Mouse (Mus musculus) urinary bladder, adult 18-20 months (tissue): Measurements from ENCODE around the gene Sap30bp.

Experiments
- DNase-seq, 2 experiments: peaks; one replicate each; pipeline ENCODE4 v3.0.0; 2022; ENCODE audit warnings: low spot score in 2 of 2, mixed read lengths in 2 of 2

Gene Sap30bp

DNA sequence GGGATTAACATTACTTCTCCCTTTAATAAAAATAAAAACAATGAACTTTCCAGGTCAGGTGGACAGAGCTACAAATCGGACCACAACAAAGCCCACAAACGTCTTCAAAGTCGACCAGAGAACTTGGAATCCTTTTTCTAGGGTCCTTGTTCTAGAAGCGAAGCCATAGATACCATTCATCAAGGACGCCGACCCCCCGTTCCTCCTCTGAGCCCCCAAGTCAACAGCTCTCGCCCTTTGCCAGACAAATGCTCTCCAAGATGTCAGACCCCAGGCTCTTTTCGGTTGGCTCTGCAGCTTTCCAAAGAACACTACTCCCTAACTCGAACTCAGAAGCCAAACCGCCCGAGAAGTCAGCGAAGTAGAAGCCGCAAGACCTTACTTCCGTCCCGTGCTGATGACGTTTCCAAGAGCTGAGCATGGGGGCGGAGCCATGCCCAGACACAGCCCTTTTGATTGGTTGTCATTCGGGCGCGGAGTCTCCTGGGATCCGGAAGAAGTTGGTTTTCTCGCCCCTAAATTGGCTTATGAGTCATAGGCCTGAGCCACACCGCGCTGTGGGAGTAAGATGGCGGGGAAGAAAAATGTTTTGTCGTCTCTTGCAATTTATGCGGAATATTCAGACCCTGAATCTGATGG, at the start of gene Sap30bp, which contains the start of gene Recql5:
Gene Sap30bp (plus strand): TSS at position 175 of the 639 bp plus-strand sequence.
Gene Recql5 (minus strand): TSS at position 370 of the 639 bp plus-strand sequence.
- DNase-seq, result peak; percentile 89 to 95

DNA sequence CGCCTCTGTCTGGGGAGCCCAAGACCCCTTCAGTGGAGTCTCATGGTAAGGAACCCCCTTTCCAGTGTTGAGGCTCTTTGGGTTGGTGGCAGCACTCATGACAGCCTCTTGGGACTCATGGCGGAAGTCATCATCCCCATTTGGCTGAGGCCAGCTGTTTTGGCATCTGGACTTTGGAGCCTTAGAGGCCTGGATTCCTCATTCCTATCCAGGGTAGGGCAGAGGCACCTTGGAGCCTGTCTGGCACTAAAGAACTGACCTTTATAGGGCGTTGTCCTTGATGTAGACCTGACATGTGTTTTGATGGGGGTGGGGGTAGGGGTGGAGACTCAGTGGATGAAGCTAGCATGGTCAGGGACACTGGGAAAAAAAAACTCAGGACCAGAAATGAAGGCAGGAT, 48.7 kb upstream of the Sap30bp start:
- DNase-seq, result no peak

DNA sequence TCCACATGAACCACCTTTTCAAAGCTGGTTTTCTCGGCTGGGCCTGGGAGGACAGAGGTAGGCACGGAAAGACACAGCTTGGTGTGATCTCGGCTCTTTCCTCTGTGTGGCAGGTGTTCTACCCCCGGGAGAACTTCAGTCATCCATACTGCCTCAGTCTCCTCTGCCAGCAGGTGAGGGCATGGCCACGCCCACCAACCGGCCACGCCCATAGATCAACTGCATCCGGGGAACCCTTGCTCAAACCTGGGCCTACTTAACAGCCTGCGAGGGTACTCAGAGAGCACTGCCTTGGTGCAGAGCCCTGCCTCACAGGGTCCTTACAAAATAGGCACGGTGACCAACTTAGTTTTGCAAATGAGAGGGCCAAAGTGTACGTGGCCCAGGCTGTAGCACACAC, 47.8 kb upstream of the Sap30bp start:
- no peak for DNase-seq

DNA sequence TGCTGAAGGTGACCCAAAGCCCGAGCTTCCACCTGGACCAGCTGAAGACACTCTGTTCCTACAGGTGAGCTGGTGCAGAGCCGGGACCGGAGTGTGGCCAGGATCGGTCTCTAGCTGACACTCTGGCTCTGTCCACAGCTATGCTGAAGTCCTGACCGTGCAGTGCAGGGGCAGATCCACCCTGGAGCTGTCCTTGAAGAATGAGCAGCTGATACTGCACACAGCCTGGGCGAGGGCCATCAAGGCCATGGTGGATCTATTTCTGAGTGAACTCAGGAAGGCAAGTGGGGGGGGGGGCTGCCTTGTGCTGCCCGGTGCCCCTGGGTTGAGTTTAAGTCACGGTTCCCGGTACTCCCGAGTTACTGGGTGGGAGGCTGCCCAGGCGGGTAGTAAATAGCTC, 46.6 kb upstream of the Sap30bp start:
- DNase-seq, result no peak

DNA sequence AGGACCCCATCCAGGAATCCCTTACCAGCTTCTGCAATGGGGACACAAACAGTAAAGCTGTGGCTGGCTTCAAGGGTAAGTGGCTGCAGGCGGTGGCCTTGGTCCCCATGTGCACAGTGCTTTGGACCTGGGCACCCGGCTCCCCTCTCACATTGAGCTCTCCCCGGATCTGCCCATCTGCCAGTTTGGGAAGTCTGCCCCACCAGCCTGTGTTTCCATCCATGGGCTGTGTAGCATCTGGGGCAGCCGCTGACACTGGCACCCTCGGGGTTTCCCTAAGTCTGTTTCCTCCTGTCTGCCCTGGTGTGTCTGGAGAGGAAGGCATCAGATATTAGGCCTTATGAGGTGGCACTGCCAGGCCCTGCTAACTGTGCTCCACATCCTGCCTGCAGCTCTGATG, 45.1 kb upstream of the Sap30bp start:
- no peak for DNase-seq

DNA sequence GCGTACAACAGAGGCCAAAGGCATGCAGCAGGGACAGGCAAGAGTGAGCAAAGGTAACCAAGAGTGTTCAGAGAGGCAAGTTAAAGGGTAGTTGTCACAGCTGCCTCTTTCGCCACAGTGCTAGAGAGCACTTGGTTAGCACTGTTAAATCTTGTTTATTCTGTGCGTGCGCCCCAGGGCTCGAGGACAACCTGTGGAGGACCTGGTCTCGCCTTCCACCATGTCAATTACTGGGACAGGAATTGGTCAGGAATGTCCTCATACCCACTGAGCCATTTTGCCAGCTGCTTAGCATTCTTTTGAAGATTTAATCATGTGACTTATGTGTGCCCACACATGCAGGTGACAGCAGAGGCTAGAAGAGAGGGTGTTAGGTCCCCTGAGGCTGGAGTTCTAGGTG, 43.9 kb upstream of the Sap30bp start:
- DNase-seq, result no peak

DNA sequence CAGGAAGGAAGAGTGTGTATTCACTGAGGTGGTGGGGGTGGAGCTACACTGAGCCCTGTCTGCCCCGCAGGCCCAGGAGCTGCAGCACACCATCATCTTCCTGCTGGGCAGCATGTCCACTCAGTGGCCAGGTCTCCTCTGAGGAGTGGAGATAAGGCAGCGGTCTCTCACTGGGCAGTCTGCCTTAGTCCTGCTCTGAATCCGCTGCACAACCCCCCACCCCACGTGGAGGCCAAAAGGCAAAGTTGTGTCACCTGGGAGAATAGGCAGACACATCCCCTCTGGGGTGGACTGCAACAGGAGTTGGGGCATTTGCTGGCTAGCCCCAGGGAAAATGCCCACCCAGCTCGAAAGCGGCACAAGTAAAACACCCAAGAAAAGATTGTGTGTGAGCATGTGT, 40.9 kb upstream of the Sap30bp start:
- DNase-seq, result no peak

DNA sequence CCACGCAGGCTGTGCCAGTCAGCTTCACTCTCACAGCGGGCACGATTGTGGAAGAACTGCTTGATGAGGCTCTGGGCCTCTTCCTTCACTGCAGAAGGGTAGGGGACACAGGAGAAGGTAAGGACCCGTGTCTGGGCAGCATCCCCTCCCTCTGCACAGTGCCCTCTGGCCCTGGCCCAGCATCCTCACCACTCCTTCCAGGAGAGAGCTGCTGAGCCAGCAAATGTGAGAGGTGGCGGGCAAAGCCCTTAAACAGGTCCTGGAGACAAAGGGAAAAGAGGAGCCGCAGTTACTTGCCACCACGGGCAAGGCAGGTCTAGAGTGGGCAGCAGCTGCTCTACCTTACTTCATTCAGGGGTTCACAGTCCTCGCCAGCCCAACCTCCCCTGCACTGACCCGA, 40.0 kb upstream of the Sap30bp start:
- DNase-seq, result no peak

DNA sequence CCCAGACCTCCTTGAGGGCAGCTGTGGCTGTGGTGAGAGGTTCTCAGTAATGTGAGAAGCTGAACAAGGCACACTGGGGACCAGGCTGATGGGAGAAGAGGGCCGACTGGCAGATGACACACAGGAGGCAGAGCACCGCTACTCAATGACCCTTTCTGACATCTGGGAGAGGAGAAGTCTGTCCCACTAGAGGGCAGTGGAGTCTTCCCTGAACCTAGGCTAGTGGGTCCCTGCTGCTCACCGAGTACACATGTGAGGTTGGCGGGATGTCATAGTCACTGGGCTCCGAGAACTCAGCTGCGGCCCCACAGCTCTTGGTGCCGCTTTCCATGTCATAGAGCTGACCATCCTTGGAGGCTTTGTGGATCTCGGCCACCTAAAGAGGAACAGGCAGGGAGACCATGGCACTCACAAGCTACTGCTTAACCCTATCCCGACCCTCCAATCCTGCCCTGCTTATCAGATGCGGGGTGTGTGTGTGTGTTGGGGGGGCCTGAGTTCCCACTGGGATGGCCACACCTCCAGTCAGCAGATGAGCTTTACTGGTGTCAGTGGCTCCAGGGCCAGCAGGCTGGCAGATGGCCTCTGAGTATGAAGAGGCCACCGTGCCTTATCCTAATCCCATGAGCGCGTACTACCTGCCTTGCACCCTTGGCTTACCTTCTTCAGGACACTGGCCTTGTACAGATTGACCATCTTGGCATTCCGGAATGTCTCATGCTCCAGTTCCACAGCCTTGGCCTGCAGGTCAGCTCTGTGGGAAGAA, 38.1 kb upstream of the Sap30bp start:
- no peak for DNase-seq

DNA sequence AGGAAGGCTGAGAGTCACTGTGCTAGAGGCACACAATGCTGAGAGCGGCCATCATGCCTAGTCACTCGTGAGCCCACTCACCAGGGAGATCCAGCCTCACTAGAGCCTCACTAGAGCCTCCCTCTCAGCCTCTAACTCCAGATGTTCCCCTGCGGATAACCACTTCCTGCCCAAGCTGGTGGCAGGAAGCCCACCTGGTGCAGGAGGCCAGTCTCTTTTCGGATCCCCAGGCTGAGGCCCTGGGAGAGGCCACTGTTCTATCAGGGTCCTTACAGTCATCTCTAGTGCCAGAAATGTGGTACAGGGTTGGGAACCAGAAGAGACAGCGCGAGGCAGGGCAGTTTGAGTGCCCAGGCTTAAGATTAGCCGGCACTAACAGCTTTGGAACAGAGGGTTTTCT, 34.6 kb upstream of the Sap30bp start:
- DNase-seq, result no peak

DNA sequence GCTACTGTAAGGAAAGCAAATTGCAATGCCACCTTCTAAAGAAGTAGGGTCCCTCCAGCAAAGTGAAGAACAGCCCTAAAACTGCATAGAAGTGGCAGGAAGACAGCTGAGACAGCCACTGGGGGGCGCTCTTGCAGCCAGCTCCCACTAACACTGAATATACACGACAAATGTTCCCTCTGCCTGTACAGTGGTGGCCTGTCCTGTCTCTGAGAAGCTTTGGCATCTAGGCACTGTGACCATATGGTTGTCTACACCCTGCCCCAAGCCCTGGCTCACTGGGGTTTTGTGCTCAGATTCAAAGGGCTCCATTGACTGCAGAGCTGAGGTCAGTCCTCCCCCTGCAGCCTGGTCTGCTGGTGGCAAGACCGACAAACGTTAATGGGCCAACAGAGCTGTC, 34.2 kb upstream of the Sap30bp start:
- DNase-seq, result no peak

DNA sequence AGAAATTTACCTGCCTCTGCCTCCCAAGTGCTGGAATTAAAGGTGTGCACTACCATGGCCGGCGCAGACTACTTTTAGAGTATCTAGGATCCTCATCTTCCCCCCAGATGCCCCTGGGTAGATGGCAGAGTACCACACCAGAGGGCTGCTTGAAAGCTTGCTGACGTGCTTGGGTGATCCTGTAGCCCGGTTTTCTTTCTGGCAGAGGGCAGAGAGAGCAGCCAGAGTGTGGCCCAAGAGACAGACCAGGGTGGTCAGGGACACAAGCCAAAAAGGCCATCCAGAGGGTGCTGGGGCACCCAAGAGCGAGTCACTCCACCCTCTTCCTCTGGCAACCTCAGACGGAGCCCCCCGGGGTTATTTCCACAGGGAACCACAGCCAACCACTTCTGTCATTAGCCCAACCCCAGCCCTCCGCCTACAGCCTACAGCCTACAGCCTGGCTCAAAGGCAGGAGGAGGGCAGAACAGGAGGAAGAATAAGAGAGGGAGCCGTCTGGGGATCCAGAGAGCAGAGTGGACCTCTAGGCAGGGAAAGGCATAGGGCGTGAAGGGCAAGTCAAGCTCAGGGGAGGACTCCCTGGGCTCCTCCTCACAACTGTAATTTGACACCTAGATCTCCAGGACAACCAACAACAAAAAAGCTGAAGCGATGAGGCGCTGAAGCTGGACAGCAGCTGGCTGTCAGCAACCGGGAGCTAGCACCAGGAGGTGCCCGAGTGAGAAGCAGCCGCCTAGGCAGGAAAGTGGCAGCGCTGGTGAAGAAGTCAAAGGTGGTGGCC, 33.4 kb upstream of the Sap30bp start, which contains the start of gene Smim5:
Gene Smim5 (plus strand): TSS at position 481 of the 781 bp plus-strand sequence.
- peak; percentile 24 to 45 for DNase-seq

DNA sequence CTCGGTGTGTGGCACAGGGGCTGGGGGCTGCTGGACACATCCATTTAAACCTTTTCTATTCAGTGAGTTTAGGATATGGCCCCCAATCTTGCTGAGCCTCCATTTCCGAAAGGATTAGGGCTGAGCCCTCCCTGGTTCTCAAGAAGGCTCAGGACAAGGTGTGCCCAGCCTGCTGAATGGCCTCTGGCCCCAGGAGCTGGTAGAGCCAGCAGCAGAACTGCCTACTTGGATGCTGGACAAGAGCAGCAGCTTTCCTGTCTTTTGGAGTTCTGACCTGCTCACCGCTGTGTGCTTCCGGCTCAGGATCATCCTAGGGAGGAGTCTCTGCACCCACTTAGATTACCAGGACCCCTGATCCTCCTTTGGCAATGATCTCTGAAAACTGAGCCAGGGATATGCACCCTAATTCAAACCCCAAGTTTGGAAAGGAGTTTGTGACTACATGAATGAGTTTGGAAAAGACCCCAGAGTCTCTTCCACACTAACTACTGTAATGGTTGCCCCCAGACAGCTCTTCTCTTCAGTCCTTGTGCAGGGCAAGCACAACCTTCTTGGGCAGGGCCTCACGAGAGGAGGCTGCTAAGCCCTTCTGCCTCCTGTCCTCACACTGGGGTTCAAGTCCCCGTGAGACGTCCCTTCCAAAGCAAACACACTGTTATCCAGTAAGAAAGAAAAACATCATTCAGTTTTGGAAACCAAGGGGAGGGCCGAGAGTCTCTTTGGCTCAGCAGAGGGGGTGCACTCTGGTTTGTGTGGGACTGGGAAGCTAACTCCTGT, 32.3 kb upstream of the Sap30bp start:
- DNase-seq, result no peak

DNA sequence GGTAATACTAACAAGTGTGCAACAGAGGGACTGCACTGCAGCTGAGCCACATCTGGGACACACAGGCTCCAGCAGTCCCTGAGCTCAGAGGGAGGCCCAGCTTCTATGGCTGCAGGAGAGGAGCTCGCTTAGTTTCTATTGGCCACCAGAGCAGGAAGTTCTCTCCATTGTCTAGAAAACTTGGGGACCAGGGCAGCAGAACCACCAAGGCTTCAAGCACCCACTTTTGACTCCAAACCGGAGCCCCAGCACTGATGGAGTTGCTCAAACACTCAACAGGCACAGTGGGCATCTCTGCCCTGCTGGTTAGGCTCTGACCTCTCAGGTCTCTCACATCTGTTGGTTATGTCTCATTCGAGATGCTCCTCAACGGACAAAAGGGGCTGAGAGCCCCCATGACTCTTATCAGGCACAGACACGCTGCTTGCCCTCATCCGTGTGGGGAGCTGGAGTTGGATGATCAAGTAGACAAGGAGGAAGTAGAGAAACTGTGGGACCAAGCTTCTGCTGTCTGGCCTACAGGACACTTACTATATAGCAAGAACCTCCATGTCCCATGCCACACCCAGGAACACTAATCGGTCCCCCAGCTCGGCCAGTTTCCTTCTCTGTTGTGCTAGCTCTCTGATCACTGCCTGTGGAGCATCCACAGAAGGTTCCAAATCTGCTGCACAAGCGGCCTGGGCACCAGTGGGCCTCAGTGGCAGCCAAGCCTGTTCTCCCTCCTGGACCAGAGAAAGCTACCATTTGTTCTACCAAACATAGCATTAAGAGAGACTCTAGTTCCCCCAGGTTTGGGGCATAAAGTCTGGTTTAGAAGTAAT, 31.5 kb upstream of the Sap30bp start:
- DNase-seq, result no peak

DNA sequence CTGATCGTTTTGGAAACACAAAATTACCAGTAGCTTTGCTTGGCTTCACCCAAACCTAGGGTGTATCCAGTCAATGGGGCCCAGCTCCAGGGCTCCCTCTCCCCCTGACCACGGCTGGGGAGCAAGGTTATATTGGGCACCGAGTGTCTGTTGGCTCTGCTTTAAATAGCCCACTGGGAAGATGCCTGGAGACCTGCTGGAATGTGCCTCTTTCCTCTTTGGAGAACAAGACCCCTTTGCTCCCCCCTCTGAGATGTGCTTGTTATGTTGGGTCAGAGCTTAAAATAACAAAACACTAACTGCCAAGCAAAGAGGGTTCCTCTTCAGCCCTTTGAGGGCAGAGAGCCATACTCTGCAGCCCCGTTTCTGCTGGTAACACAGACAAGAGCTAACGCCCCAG, 30.9 kb upstream of the Sap30bp start:
- DNase-seq, result no peak

DNA sequence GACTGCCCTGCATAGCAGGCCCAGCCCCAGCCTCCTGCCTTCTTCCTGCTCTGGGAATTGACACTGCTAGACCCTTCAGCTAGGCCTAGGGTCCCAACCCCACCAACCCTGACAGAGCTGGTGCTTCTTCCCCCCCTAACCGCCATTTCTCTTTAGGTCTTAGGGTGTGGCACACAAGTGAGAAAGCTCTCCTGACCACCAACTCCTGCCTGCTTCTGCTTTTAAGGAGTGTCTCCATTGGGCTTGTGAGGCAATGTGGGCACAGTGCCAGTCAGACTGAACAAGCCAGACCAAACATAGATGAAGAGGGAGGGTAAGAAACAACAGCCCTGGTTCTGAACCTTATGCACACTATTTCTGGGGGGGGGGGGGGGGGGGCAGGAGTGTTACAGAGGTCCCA, 30.3 kb upstream of the Sap30bp start:
- peak; percentile 63 to 70 for DNase-seq

DNA sequence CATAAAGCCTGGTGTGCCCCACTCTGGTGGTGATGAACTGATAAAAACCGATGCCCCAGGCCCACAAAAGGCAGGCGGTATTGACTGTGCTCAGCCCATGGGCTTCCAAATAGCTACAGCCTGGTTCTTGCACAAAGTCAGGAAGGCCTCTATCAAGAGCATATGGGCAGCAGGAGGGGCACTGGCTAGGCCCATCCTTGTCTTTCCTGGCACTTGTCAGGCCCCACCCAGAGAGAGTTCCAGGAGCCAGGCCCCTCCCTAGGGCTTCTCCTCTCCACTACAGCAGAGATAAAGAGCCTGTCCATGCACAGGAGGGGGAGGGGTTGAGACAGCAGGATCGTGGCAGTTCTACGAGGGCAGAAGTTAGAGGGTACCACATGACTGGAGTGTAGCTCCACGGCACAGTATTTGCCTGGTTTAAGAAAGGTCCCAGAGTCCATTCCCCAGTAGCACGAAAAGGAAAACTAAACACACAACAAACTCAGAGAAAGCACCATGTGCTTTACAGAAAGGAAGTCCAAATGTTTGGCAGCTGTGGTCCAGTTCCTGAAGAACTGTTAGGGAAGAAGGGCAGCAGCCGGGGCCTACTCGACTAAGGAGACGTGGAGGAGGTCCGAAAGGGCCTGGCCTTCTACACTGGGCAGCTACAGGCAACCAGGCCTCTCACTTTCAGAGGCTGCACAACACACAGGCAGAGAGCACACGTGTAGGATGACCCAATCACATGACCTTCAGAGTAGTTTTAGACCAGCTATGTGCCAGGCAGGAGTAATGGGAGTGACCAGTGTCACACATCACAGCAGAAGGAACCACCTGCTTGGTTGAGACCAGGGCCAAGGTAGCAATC, 29.5 kb upstream of the Sap30bp start:
- DNase-seq, result peak in 1 of 2 experiments; percentile 31

DNA sequence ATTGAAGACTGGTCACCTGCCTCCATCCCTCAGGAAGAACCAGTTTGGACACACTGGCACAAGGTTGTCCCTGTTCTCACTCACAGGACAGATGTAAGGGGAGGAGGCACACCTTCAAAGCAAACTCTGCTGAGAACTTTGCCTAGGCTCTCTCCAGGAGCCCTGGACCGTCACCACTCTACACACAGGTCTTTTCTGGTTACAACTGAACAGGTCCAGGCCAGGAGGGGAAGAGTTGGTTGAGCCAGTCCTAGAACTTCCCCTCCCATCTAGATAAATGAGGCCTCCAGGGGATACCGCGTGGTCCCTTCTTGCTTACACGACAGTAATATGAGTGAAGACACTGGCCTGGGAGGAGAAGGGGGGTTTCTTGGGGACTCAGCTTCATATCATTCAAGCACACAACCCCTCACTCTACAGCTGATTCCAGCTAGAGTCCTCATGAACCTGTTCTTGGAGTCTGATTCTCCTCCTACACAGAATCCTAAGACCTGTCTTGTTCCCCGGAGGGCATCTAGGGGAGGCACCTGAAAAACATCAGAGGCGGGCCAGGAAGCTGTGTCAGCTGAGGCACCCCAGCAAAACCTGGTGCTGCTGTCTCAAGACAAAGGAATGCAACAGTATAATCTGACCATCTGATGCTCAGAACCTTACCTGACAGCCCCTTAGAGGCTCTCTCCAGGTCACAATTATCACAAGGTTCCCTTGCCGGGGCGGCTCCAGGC, 28.7 kb upstream of the Sap30bp start:
- DNase-seq, result peak in 1 of 2 experiments; percentile 26
